In the genomic region with DNA sequence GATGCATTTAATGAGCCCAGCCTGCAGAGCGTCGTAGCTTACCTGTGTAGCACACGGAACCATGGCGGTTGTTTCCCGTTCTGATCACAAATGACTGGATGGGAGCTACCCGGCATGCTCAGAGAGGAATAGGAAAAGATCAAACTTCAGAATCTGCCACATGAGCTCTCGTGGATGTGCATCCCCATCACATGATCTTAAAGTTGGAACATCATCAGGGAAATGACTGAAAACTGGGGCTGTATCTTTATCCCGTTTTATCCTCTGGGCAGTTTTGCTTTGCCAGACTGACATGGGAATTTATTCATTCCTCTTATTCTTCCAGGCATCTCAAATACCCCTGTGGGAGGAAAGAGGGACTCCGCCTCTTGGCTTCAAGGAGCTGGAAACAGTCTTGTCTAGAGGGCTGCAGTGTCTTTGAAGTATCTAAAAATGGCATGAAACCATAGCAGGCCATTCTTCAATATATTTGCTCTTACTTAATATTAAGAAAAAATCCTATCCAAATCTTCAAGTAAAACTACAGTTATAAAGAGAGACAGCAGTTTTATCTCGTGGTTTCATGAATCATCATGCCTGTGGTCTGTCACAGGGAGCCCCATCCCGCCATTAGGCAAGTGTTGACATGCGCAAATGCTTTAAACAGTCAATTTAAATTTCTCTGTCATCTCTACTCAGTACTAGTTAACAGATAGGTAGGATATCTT, we compare ENCODE assay signal across 27 mouse cellular contexts.
DNase-seq lines count a peak whose midpoint lies in the region; ATAC-seq and TF ChIP-seq lines count a peak whose summit lies in the region.
"Had no signal": no experiment of that assay in that cellular context is flagged by ENCODE, and none has a peak within 500 bp of the region (broad histone marks: within the 10 kb centered on the region; RNA-seq: fewer than 3 reads in every experiment).

No protein-coding gene starts in this region.

- POLR2A ChIA-PET in Patski (lab: Charles Lee): interaction anchor here (0.8 kb wide), 1 partner anchor 21 kb away, joined by 3 read pairs; no protein-coding TSS in a partner anchor

- DNase-seq in gastrocnemius, adult 2 months: peak; percentile 52
- DNase-seq in gastrocnemius, postnatal 36 days: no peak
- DNase-seq in 416B (ENCODE audit: low read depth): peak; percentile 56
- peak; percentile 54 for DNase-seq in Patski (ENCODE audit: low read depth, low spot score)
- peak; percentile 47 for DNase-seq in skeletal muscle tissue, adult 2 months (ENCODE audit: low read depth, low spot score)
- no peak for DNase-seq in thymus, postnatal 4 days
- DNase-seq in cerebellum, postnatal 14 days: no peak
- DNase-seq: adrenal gland, postnatal 14 days; B cell, adult 2 months; cerebellum, adult 11 months; cerebellum, adult 9-11 months; kidney, adult 18-20 months; kidney, postnatal 36 days; lung, postnatal 4 days; thymus, postnatal 14 days had no signal

- H3K4me3 ChIP-seq in gastrocnemius, adult 2 months: no peak overlapping the region
- H3K4me3 ChIP-seq: forebrain, embryonic 10.5 days; forebrain, embryonic 15.5 days; heart, embryonic 10.5 days; heart, embryonic 15.5 days; layer of hippocampus, adult 2 months; left cerebral cortex, adult 2 months; limb, embryonic 13.5 days; lung, embryonic 15.5 days; megakaryocyte, embryonic 14.5 days; midbrain, embryonic 13.5 days; stomach, embryonic 15.5 days had no signal

- CTCF ChIA-PET in Patski (lab: Charles Lee): interaction anchor here (1.1 to 3.8 kb wide), 5 partner anchors 9 to 29 kb away, joined by 3 to 18 read pairs (median 7); no protein-coding TSS in a partner anchor

- no peak for TF ChIP-seq CTCF in gastrocnemius, adult 2 months (IDR thresholded peaks at IDR 0.05)
- no peak for TF ChIP-seq CTCF in Patski (IDR thresholded peaks at IDR 0.05)

- intact Hi-C loops in gastrocnemius, adult 2 months (cut with DNase I): loop anchor here (5.0 kb wide), 2 partner anchors 35 to 150 kb away; no protein-coding TSS in a partner anchor
- intact Hi-C loops in gastrocnemius, postnatal 36 days (cut with DNase I): no loop called here

- peak; percentile 36 for ATAC-seq in Patski
- ATAC-seq: forebrain, embryonic 15.5 days; hindbrain, embryonic 16.5 days; midbrain, embryonic 13.5 days had no signal

- H3K27me3 ChIP-seq in Patski: no peaks in the 10 kb centered on the region
- H3K27me3 ChIP-seq: forebrain, embryonic 15.5 days; heart, embryonic 15.5 days; limb, embryonic 13.5 days; lung, embryonic 15.5 days; stomach, embryonic 15.5 days had no signal

- peak overlapping the region; percentile 46 for H3K27ac ChIP-seq in gastrocnemius, adult 2 months
- H3K27ac ChIP-seq: forebrain, embryonic 10.5 days; forebrain, embryonic 15.5 days; heart, embryonic 10.5 days; heart, embryonic 15.5 days; layer of hippocampus, adult 2 months; left cerebral cortex, adult 2 months; limb, embryonic 13.5 days; lung, embryonic 15.5 days; midbrain, embryonic 13.5 days; stomach, embryonic 15.5 days had no signal

- in situ Hi-C loops in Patski (cut with MboI; ENCODE audit: low pct_unique_long_range_greater_than_20kb): no loop called here

Comparison
In these comparisons a context has a peak if more than half of its experiments do, and no peak if none do; other contexts are left out.
1. DNase-seq: peak in gastrocnemius, adult 2 months (single experiment), 416B (single experiment), Patski (single experiment) and skeletal muscle tissue, adult 2 months (single experiment); none in gastrocnemius, postnatal 36 days (0 of 2), thymus, postnatal 4 days (single experiment) and cerebellum, postnatal 14 days (0 of 2).